Mouse (Mus musculus): ENCODE results near the gene Pla2r1.

Gene Pla2r1

DNA sequence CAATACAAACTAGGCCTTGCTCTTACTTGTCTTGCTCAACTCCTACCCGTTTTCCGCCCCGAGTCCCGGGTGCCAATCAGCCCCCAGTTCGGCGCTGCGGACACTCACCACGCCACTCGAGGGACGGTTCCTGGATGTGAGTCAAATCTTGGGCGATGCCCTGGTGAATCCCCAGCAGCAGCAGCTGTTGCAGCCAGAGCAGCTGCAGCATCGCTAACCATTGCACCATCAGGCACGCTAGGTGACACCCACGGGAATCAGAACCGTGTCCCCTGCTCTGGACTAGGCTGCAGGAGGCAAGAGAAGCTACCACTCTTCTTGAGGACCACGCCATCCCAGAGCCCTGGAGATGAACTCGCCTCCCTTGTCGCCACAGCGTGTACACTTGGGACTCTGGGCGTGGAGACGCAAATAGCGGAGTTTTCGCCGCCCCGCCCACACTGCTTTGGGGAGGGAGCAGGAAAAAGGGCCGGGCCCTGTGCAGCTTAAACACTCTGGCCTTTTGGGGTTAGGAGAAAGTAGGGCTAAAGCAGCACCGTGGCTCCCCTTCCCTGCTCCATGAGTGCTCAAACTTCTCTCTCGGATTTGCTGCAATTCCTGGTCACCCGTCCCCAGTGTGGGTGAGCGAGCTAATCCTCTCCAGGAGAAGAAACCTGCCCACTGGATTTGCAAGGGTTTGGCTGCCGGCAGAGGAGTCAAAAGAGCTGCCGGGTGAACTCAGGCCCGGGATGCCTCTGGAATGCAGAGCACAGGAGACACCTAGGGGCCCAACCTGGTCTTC is at the start of gene Pla2r1:
Gene Pla2r1 (minus strand): TSS at position 407 of the 781 bp plus-strand sequence.
- peak within 1 kb of the TSS; percentile 73 for H3K4me3 ChIP-seq (replicated peaks; ENCODE audit: low read length)
- no peaks in the 10 kb centered on the region for H3K9me3 ChIP-seq (ENCODE audit: low read length)
- TF ChIP-seq POU5F1 (IDR thresholded peaks at IDR 0.05; ENCODE audit: borderline replicate concordance, low read length), result no peak
- no peak for TF ChIP-seq NANOG (IDR thresholded peaks at IDR 0.05; ENCODE audit: borderline replicate concordance, low read length)
- TF ChIP-seq CTCF (conservative IDR thresholded peaks at IDR 0.05; ENCODE audit: low read length), result no peak
- H3K4me1 ChIP-seq (replicated peaks; ENCODE audit: low read depth, low read length), result peaks cover 18% of the 10 kb centered on the region
- H3K27me3 ChIP-seq (ENCODE audit: insufficient read depth, low read length), result peaks cover 10% of the 10 kb centered on the region; the same call in 1 of the 2 replicates
- H3K36me3 ChIP-seq (ENCODE audit: insufficient read depth, low read length), result no peaks in the 10 kb centered on the region

DNA sequence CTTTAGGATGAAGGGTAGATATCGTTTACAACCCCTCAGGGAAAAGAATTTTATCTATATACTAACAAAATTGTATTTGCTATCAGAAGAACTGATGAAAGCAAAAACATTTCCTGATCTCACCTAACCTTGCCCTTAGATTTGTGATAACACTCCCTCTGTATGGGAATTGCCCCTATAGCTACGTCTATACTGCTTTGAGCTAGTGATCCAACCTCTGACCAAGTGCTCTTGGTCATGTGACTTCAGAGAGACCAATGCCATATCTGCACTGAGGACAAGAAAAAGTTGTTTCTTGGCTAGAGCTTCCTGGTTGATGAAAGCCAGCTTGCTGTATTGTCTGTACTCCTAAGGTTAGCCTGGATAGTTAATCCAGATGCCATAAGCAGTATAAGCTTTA is 48.2 kb upstream of the Pla2r1 start:
- Histone ChIP-seq H3K9me3 (ENCODE audit: low read length) (no peaks in the 10 kb centered on the region), H3K36me3 (ENCODE audit: insufficient read depth, low read length) (no peaks in the 10 kb centered on the region), H3K27me3 (ENCODE audit: insufficient read depth, low read length) (no peaks in the 10 kb centered on the region), H3K4me1 (replicated peaks; ENCODE audit: low read depth, low read length) (no peaks in the 10 kb centered on the region), H3K4me3 (replicated peaks; ENCODE audit: low read length) (no peak overlapping the region)
- no peak for TF ChIP-seq POU5F1 (IDR thresholded peaks at IDR 0.05; ENCODE audit: borderline replicate concordance, low read length)
- TF ChIP-seq CTCF (conservative IDR thresholded peaks at IDR 0.05; ENCODE audit: low read length), result no peak
- TF ChIP-seq NANOG (IDR thresholded peaks at IDR 0.05; ENCODE audit: borderline replicate concordance, low read length), result no peak

GRCm38 (mm10) chr2:60600863-60601262 is 47.8 kb upstream of the Pla2r1 start:
- no peak for TF ChIP-seq POU5F1 (IDR thresholded peaks at IDR 0.05; ENCODE audit: borderline replicate concordance, low read length)
- no peaks in the 10 kb centered on the region for H3K9me3 ChIP-seq (ENCODE audit: low read length)
- no peaks in the 10 kb centered on the region for H3K36me3 ChIP-seq (ENCODE audit: insufficient read depth, low read length)
- no peaks in the 10 kb centered on the region for H3K27me3 ChIP-seq (ENCODE audit: insufficient read depth, low read length)
- H3K4me3 ChIP-seq (replicated peaks; ENCODE audit: low read length), result no peak overlapping the region
- H3K4me1 ChIP-seq (replicated peaks; ENCODE audit: low read depth, low read length), result no peaks in the 10 kb centered on the region

DNA sequence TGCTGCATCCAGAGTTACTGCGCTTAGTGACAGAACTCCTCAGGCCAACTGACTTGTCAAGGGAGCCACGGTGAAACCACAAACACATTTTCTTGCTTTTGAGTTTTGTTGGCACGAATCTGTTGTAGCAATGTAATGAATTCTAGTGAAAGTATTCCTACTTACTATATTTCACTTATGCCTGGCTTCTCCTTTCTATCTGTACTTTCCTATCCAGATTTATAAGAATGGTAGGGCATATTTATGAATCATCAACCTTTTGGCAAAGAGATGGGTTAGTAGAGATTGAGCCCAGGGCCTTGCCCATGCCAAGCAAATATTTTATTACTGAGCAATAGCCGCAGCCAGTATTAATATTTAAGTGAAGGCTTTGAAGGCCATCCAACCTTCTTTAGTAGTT is 30.3 kb upstream of the Pla2r1 start:
- no peaks in the 10 kb centered on the region for H3K36me3 ChIP-seq (ENCODE audit: insufficient read depth, low read length)
- H3K27me3 ChIP-seq (ENCODE audit: insufficient read depth, low read length), result no peaks in the 10 kb centered on the region
- peaks cover 31% of the 10 kb centered on the region for H3K9me3 ChIP-seq (ENCODE audit: low read length)
- no peak overlapping the region for H3K4me3 ChIP-seq (replicated peaks; ENCODE audit: low read length)
- no peaks in the 10 kb centered on the region for H3K4me1 ChIP-seq (replicated peaks; ENCODE audit: low read depth, low read length)
- TF ChIP-seq POU5F1 (IDR thresholded peaks at IDR 0.05; ENCODE audit: borderline replicate concordance, low read length) (no peak), NANOG (IDR thresholded peaks at IDR 0.05; ENCODE audit: borderline replicate concordance, low read length) (no peak), CTCF (conservative IDR thresholded peaks at IDR 0.05; ENCODE audit: low read length) (no peak)

- H3K4me1 ChIP-seq (replicated peaks; ENCODE audit: low read depth, low read length), result peaks cover 18% of the 10 kb centered on the region
- no peak overlapping the region for H3K4me3 ChIP-seq (replicated peaks; ENCODE audit: low read length)
- H3K36me3 ChIP-seq (ENCODE audit: insufficient read depth, low read length), result no peaks in the 10 kb centered on the region
- TF ChIP-seq POU5F1 (IDR thresholded peaks at IDR 0.05; ENCODE audit: borderline replicate concordance, low read length) (no peak), CTCF (conservative IDR thresholded peaks at IDR 0.05; ENCODE audit: low read length) (no peak)
- H3K27me3 ChIP-seq (ENCODE audit: insufficient read depth, low read length), result peaks cover 10% of the 10 kb centered on the region; the same call in 1 of the 2 replicates
- no peaks in the 10 kb centered on the region for H3K9me3 ChIP-seq (ENCODE audit: low read length)
Measured at GRCm38 (mm10) chr2:60554561-60554960, 1.5 kb upstream of the Pla2r1 start.

- Histone ChIP-seq H3K4me1 (replicated peaks; ENCODE audit: low read depth, low read length) (peaks cover 18% of the 10 kb centered on the region), H3K36me3 (ENCODE audit: insufficient read depth, low read length) (no peaks in the 10 kb centered on the region), H3K4me3 (replicated peaks; ENCODE audit: low read length) (peak overlapping the region; percentile 73), H3K9me3 (ENCODE audit: low read length) (no peaks in the 10 kb centered on the region), H3K27me3 (ENCODE audit: insufficient read depth, low read length) (peaks cover 10% of the 10 kb centered on the region; the same call in 1 of the 2 replicates)
- TF ChIP-seq POU5F1 (IDR thresholded peaks at IDR 0.05; ENCODE audit: borderline replicate concordance, low read length) (no peak), CTCF (conservative IDR thresholded peaks at IDR 0.05; ENCODE audit: low read length) (no peak), NANOG (IDR thresholded peaks at IDR 0.05; ENCODE audit: borderline replicate concordance, low read length) (no peak)
Measured at GRCm38 (mm10) chr2:60552177-60552901, 769 bp downstream of the Pla2r1 start.

DNA sequence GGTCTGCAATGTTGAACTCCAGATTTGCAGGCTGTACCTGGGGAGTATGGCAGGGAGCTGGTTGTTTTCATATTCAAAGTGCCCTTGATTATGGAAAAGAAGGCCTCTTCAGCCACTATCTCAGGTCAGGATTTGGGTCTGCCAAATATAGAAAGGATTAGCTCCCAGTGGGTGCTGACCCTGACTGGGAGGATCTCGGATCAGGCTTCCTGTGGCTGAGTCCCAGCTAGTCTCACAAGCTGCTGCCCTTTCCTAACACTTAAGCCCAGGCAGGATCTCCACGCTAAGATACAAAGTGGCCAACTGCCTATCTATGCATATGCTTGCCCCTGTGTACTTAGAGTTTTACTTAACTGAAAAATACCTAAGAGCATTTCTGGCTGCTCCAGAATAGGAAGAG is 1.4 kb downstream of the Pla2r1 start:
- Histone ChIP-seq H3K27me3 (ENCODE audit: insufficient read depth, low read length) (peaks cover 10% of the 10 kb centered on the region; the same call in 1 of the 2 replicates), H3K4me1 (replicated peaks; ENCODE audit: low read depth, low read length) (peaks cover 18% of the 10 kb centered on the region), H3K4me3 (replicated peaks; ENCODE audit: low read length) (no peak overlapping the region), H3K36me3 (ENCODE audit: insufficient read depth, low read length) (no peaks in the 10 kb centered on the region), H3K9me3 (ENCODE audit: low read length) (no peaks in the 10 kb centered on the region)
- TF ChIP-seq CTCF (conservative IDR thresholded peaks at IDR 0.05; ENCODE audit: low read length) (no peak), NANOG (IDR thresholded peaks at IDR 0.05; ENCODE audit: borderline replicate concordance, low read length) (no peak), POU5F1 (IDR thresholded peaks at IDR 0.05; ENCODE audit: borderline replicate concordance, low read length) (no peak)

DNA sequence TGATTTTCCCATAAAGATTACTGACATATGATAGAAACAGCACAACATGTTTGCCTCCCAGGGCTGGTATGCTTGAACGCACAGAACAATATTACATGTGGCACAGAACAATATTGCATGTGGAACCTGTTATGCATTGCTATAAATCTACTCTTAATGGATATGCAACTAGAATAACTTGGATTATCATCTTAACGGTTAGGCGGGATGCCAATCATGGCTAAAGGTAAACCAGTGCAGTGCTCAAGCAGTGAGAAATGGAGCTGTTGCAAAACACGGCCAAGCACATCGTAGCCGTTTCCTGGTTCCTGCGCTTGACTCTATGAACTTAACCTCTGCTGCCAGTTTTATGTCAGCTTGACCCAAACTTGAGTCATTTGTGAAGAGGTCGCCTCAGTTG is 2.6 kb downstream of the Pla2r1 start:
- H3K36me3 ChIP-seq (ENCODE audit: insufficient read depth, low read length), result no peaks in the 10 kb centered on the region
- TF ChIP-seq NANOG (IDR thresholded peaks at IDR 0.05; ENCODE audit: borderline replicate concordance, low read length) (no peak), POU5F1 (IDR thresholded peaks at IDR 0.05; ENCODE audit: borderline replicate concordance, low read length) (no peak), CTCF (conservative IDR thresholded peaks at IDR 0.05; ENCODE audit: low read length) (no peak)
- peaks cover 18% of the 10 kb centered on the region for H3K4me1 ChIP-seq (replicated peaks; ENCODE audit: low read depth, low read length)
- H3K4me3 ChIP-seq (replicated peaks; ENCODE audit: low read length), result no peak overlapping the region
- H3K27me3 ChIP-seq (ENCODE audit: insufficient read depth, low read length), result peaks cover 10% of the 10 kb centered on the region; the same call in 1 of the 2 replicates
- H3K9me3 ChIP-seq (ENCODE audit: low read length), result no peaks in the 10 kb centered on the region
